Mouse (Mus musculus) lung, embryonic 14.5 days (tissue): Measurements from ENCODE around the gene Hs6st2. TPM values are rescaled to one million over a fixed set of nuclear protein-coding genes. Genes with fewer than 3 reads are reported as not detected.
A peak's percentile ranks its signal among the peaks of the same experiment; 100 is the strongest.

Experiments
- ATAC-seq: fragments of 200-750 bp; cut with Nextera tagmentation; 2 replicates; pipeline ENCODE4 v1.8.0; 2017; ENCODE audit warnings: mild to moderate bottlenecking, moderate TSS enrichment, moderate library complexity; ENCODE audit not compliant: insufficient read depth
- DNase-seq: peaks from one replicate; pipeline ENCODE4 v3.0.0-alpha.2; 2015
- H3K27ac ChIP-seq: fragments of 300-500 bp; sonication (generic); 2 replicates; pipeline ENCODE4 v1.5.1; 2014; ENCODE audit warnings: low read depth, mild to moderate bottlenecking, moderate library complexity
- H3K27me3 ChIP-seq: fragments of 300-500 bp; sonication (generic); 2 replicates; pipeline ENCODE4 v1.6.1; 2014; ENCODE audit warnings: low read length, control low read depth; ENCODE audit not compliant: insufficient read depth
- H3K36me3 ChIP-seq: fragments of 300-500 bp; sonication (generic); 2 replicates; pipeline ENCODE4 v1.6.1; 2014; ENCODE audit warnings: control low read depth; ENCODE audit not compliant: insufficient read depth
- H3K4me1 ChIP-seq: fragments of 300-500 bp; sonication (generic); 2 replicates; pipeline ENCODE4 v1.6.1; 2014; ENCODE audit warnings: antibody characterized with exemption, control low read depth; ENCODE audit not compliant: insufficient read depth
- H3K4me2 ChIP-seq: fragments of 300-500 bp; sonication (generic); 2 replicates; pipeline ENCODE4 v1.6.1; 2014; ENCODE audit warnings: mild to moderate bottlenecking
- H3K4me3 ChIP-seq: fragments of 300-500 bp; sonication (generic); 2 replicates; pipeline ENCODE4 v1.5.1; 2014; ENCODE audit warnings: low read depth, low read length
- H3K9ac ChIP-seq: fragments of 300-500 bp; sonication (generic); 2 replicates; pipeline ENCODE4 v1.6.1; 2014
- H3K9me3 ChIP-seq: fragments of 300-500 bp; sonication (generic); 2 replicates; pipeline ENCODE4 v1.6.1; 2016; ENCODE audit warnings: low read depth, low read length, control low read depth
- CTCF ChIP-seq: IDR thresholded peaks from 2 replicates; pipeline ENCODE4 v1.5.1; 2016; ENCODE audit warnings: antibody characterized with exemption, low read depth
- WGBS: fragments of 180-500 bp; shearing (Covaris S2); extraction: QIAGEN DNeasy Blood & Tissue Kit; methylation state at CpG from one replicate; pipeline ENCODE4 v1.1.7; 2014; 5-methylcytosine and 5-hydroxymethylcytosine counted together
- polyA plus RNA-seq: library from polyadenylated mRNA; unstranded; fragments of >200 nt; fragmentation: Nextera tagmentation; extraction: Ambion mirVana; gene quantifications from 2 replicates; pipeline ENCODE4 v1.2.1, GENCODE M21; 2014

Gene Hs6st2
- polyA plus RNA-seq, 1 experiment from 2014 or later, result 17.5 TPM

DNA sequence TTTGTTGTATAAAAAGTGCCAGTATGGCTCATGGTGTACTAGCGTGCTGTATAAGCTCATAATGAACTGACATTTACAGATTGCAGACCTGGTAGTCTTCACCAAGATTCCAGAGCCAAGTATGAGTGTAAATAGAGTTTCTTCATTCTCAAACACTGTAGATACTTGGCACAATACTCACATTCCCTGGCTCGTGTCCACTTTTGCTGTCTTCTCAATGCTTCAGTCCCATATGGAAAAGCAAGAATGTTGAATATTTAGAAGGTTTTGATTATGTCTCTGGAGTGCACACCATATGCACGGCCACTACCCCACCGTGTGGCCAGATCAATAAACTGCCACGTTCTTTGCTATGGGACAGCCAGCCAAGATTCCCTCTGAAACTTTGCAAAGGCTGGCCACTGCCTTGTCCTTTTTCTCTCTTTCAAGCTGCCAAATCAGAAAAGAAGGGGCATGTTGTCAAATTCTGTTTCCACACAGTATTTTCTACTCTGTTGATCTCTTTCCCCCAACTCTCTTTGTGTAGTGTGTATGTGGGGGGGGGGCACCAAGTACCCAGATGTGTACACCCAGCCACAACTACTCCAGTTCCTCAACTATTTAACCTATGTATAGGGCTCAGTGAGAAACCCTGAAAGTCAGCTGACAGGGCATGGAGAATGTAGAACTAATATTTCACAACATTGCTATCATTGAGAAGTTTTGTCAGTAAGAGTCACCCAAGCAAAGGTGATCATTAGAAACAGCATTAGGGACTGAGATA, 309.0 kb downstream of the Hs6st2 start:
- Histone ChIP-seq H3K27me3 (no peaks in the 10 kb centered on the region), H3K27ac (no peak overlapping the region), H3K36me3 (no peaks in the 10 kb centered on the region), H3K4me1 (no peaks in the 10 kb centered on the region), H3K9me3 (no peaks in the 10 kb centered on the region), H3K9ac (no peak overlapping the region), H3K4me3 (no peak overlapping the region), H3K4me2 (no peak overlapping the region)
- peak; percentile 77 for TF ChIP-seq CTCF
- DNase-seq (peak; percentile 93), ATAC-seq (peak; percentile 95)
- 20% methylated on average over 5 of the region's 5 CpGs for WGBS

DNA sequence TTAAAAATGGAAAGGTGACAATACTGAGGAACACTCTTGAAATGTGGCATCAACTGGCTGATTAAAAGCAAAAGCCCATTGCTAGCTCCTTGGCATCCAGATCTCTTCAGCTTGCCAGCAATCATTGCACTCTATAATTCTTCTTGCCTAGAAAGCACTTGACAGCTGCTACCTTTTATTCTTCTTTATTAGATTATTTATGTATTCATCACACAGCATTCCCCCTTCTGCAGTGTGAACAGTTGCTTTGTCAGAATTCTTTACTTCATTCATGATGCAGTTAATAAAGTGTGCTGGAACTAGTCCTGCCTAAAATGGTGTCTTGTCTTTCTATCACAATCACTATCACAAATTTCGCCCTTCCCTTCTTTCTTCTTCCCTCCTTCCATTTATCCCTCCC, 332.0 kb downstream of the Hs6st2 start:
- no peak for TF ChIP-seq CTCF
- no peaks in the 10 kb centered on the region for H3K36me3 ChIP-seq
- no peak overlapping the region for H3K4me2 ChIP-seq
- H3K9ac ChIP-seq, result no peak overlapping the region
- DNase-seq, result no peak
- H3K9me3 ChIP-seq, result no peaks in the 10 kb centered on the region
- H3K4me1 ChIP-seq, result no peaks in the 10 kb centered on the region
- WGBS, result 73% methylated on average over 1 of the region's 1 CpGs
- no peak overlapping the region for H3K4me3 ChIP-seq
- no peaks in the 10 kb centered on the region for H3K27me3 ChIP-seq
- H3K27ac ChIP-seq, result no peak overlapping the region
- no peak for ATAC-seq

DNA sequence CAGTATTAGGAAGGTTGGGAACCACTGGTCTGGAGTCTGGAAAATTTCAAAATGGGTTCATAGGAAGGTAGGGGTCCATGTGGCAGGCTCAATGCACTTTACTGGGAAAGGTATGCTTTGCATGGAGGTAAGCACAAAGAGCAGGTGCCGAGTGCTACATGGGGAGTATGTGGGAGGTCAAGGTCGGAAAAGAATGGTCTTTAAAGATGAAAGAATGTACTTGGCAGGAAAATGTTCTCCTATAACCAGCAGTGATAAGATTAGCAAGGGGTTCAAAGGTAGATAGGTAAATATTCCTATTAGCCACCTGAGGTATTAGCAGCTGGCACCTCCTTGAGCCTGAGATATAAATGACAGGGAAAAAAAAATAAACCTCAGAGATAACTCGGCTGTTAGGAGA, 338.1 kb downstream of the Hs6st2 start:
- H3K9ac ChIP-seq, result no peak overlapping the region
- H3K27ac ChIP-seq, result no peak overlapping the region
- H3K9me3 ChIP-seq, result no peaks in the 10 kb centered on the region
- no peak for ATAC-seq
- H3K27me3 ChIP-seq, result no peaks in the 10 kb centered on the region
- WGBS, result 47% methylated on average over 3 of the region's 3 CpGs
- TF ChIP-seq CTCF, result no peak
- H3K4me1 ChIP-seq, result no peaks in the 10 kb centered on the region
- no peak overlapping the region for H3K4me3 ChIP-seq
- no peaks in the 10 kb centered on the region for H3K36me3 ChIP-seq
- no peak for DNase-seq
- no peak overlapping the region for H3K4me2 ChIP-seq

Other genes starting within 250 kb of the Hs6st2 start
- gene Usp26, start 119.4 kb upstream of the Hs6st2 start, polyA plus RNA-seq, result not detected in 2 replicates